Mouse (Mus musculus): ENCODE results near the gene Ankrd13c.
"Not testable (repeated sequence)": the region's sequence is repeated elsewhere in the genome, so short reads cannot be mapped to it uniquely, and the experiment has no call there.

The Ankrd13c gene

DNA sequence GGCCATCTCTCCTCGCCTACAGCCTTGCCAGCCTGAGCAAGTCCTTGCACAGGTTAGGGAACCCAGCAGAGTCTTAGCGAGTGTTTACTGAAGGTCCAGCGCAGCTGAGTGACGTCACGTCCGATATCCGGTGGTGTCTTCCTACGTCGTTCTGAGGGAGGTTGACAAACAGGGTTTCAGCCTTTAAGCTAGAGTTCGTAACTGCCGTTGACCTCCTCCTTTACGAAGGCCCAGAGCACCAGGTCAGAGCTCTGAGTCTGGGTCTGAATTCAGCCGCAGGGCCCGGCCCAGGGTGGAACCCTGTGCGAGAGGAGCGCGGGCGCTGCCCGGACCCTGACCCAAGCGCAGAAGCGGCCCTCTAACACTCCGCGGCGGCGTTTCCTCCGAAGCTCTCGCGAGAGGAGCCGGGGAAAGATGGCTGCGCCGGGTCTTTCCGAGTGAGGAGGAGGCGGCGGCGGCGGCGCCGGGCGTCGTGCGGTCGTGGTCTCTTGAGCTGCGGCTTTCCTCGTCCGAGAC is at the start of gene Ankrd13c:
Gene Ankrd13c, plus strand, starts transcription at position 397 of the 516 bp plus-strand sequence.
- peak; percentile 90 for DNase-seq (ENCODE audit: low spot score)

DNA sequence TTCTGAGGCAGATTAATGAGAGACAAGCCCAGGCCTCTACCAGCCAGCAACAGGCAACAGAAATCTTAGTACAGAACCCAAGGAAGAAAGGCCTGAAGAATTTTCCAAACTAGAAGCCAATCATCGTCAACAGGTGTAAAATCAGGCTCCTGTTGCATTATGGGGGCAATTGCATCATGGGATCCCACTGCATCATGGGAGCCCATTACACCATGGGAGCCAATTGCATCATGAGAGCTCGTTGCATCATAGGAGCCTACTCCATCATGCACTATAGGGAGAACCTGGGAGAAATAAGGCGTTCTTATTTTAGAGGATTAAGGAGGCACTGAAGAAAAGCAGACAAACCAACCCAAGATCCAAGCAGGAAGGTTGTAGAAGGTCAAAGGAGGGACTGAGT is 49.4 kb upstream of the Ankrd13c start:
- DNase-seq (ENCODE audit: low spot score) = no peak

DNA sequence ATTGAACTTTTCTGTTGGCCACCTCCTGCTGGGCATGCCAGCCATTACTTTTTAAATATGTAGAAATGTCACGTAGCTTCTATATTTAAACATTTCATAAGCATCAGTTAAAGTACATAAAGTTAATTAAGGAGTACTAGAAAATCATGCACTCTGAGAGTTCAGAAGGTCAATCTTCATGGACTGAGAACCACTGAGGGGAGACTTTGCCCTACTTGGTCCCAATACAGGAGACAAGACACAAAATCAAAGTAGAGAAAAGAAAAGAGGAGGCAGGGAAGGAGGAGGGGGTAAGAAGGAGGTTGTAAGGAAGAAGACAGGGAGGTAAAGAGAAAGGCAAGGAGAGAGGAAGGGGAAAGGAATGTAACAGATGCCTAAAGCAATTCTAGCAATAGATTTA is 47.1 kb upstream of the Ankrd13c start:
- no peak for DNase-seq (ENCODE audit: low spot score)

DNA sequence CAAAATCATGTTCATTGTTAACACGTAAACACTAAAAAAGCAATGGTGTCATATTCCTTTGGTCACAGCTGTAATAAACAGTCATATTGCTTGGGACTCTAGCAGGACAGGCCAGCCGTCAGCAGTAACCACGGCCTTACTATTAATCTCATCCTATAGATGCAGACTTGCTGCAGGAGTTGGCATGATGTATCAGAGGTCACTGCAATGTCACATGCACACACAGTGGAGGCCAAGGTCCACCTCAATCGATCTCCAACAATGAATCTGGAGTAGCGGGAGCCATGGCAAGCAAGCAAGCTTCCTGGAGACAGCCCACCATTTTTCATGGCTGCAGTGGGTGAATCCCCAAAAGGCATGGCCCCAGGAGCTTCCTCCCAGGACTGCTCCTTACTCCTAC is 45.3 kb upstream of the Ankrd13c start:
- DNase-seq (ENCODE audit: low spot score) = no peak

DNA sequence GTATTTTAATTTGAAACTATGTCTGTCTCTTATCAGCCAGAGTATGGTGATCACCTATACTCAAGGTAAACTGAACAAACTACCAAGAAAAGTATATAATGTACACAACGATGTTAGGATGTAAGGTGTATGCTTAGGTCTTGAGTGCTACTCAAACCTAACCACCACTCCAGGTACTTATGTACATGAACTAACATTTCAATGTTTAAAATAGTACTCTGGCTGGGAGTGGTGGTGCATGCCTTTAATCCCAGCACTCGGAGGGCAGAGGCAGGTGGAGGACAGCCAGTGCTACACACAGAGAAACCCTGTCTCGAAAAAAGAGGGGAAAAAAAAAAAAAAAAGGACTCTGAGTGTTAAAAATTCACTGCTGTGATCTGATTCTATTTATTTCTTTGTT is 38.9 kb upstream of the Ankrd13c start:
- no peak for DNase-seq (ENCODE audit: low spot score)

GRCm38 (mm10) chr3:157910262-157910661 is 36.8 kb upstream of the Ankrd13c start:
- no peak for DNase-seq (ENCODE audit: low spot score)

DNA sequence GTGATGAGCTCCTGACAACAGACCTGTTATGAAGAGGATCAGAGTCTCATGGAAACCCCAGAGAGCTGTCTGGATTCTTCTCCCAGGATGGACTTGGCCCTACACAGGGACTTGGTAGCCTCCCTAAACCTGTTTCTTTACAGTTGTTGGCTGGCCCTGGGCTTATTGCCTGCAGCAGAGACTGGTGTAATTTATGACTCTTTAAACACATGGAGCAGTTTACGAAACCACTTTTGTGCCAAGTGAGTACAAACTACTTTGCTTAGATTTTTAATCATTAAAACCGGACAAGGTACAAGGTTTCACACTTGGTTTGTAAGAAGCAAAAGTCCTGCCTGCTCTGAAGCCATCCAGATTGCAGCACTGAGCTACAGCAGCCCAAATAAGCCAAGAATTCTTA is 34.9 kb upstream of the Ankrd13c start:
- no peak for DNase-seq (ENCODE audit: low spot score)

GRCm38 (mm10) chr3:157916336-157916735 is 30.7 kb upstream of the Ankrd13c start:
- DNase-seq (ENCODE audit: low spot score) = no peak

- DNase-seq (ENCODE audit: low spot score) = no peak
Observed at GRCm38 (mm10) chr3:157921376-157921775, 25.7 kb upstream of the Ankrd13c start.

DNA sequence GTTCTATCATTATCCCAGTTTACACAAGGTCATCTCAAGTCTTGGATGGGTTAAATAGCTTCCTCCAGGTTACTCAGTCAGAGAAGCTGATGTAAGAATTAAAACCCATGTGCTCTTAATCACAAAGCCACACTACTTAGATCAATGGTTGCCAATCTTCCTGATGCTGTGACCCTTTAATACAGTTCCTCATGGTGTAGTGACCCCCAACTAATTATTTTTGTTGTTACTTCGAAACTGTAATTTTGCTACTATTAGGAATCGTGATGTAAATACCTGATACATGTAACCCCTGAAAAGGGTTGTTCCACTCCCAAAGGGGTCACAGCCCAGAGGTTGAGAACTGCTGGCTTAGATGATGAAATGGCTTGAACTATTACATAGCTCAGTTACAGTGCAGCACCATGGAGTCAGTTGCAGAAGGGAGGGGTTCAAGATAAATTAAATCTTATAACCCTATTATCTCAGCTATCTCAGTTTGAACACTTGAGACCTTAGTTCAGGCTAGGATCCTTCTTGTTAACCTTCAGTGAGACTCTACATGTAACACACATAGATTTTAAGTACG is 23.7 kb upstream of the Ankrd13c start:
- no peak for DNase-seq (ENCODE audit: low spot score)

DNA sequence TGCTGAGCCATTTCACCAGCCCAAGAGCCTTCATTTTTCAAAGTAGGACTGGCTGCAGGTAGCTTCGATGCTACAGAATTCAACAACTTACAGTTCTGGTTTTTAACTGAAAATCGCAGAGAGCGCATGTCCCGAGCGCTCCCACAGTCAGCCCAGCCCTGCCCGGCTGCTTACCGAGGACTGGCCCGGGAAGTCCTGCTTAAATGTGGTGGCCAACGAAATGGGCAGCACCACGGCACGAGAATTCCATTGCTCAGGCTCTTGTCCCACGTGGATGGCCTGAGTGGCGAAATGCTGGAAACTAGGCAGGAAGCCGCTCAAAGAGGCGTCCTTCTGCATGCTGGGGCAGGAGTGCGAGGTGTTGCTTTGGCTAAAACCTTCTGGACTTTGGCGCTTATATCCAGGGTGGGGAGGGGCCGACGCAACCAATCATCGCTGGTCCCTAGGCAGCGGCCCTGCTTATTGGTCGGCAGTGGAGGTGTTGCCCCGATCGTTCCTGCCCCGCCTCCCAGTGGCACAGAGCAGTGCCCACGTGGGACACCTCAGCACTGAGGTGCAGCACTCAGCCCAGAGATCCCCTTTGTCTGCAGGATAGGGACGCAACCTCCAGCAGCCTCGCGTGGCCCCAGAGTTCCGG is 22.2 kb upstream of the Ankrd13c start, which contains the start of gene Cth:
Gene Cth, minus strand, starts transcription at position 386 of the 637 bp plus-strand sequence.
- DNase-seq (ENCODE audit: low spot score) = peak; percentile 87

- no peak for DNase-seq (ENCODE audit: low spot score)
Observed at GRCm38 (mm10) chr3:157925706-157926510, 21.1 kb upstream of the Ankrd13c start.

- DNase-seq (ENCODE audit: low spot score) = no peak
Observed at GRCm38 (mm10) chr3:157926761-157927160, 20.3 kb upstream of the Ankrd13c start.

DNA sequence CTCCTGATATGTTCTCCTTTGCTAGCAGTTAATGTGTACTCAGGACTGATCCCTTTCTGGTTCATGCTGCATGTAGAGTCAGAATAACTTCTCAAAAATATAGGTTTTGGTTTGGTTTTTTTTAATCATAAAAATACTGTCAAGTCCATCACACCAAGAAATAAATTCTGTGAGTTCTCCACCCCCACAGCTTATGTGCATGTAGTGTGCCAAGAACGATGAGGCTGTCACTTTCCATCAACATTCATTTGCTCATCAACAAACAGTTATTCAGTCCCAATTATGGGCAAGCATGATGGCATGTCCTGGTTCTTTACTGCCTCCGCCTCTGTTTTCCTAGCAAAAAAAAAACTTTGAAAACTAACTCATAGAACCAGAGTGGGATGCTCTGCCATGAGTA is 18.3 kb upstream of the Ankrd13c start:
- no peak for DNase-seq (ENCODE audit: low spot score)

DNA sequence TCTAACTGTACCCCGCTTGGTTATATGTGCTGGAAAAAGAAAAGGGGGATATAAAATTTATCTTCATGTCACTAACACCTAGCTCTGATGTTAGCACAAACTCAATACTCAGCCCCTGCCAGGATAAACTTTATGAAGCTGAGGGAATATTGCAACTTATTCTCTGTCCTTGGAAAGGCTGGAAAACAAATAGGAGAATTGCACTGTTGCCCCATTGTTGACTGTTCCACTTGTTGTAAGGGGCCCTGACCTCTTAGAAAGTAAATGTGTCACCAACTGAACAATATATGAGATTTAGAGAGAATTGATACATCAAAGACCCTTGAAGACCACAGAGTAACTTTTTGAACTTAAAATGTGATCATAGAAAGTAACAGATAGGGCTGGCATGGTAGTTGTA is 17.6 kb upstream of the Ankrd13c start:
- DNase-seq (ENCODE audit: low spot score) = no peak

- DNase-seq (ENCODE audit: low spot score) = no peak
Observed at GRCm38 (mm10) chr3:157931592-157931991, 15.4 kb upstream of the Ankrd13c start.

DNA sequence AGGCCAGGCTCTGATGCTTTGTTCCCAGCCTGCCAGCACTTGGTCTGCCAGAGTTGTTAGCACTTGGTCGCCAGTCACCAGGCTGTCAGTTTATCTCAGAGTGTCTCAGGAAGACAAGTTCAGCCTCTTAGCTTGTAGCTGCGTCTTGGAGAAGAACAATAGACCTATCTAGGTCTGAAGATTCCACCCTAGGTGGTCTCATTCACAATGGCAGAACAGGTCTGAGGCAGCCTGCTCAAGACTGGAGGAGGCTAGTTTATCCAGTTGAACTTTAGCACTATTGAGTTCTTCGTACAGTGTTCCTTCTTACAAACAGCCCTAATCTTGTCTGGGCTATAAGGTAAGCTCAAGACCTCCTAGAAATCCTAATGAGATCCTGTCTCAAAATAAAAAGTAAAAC is 15.0 kb upstream of the Ankrd13c start:
- DNase-seq (ENCODE audit: low spot score) = no peak

- DNase-seq (ENCODE audit: low spot score) = not testable (repeated sequence)
Observed at GRCm38 (mm10) chr3:157933223-157933622, 13.8 kb upstream of the Ankrd13c start.

DNA sequence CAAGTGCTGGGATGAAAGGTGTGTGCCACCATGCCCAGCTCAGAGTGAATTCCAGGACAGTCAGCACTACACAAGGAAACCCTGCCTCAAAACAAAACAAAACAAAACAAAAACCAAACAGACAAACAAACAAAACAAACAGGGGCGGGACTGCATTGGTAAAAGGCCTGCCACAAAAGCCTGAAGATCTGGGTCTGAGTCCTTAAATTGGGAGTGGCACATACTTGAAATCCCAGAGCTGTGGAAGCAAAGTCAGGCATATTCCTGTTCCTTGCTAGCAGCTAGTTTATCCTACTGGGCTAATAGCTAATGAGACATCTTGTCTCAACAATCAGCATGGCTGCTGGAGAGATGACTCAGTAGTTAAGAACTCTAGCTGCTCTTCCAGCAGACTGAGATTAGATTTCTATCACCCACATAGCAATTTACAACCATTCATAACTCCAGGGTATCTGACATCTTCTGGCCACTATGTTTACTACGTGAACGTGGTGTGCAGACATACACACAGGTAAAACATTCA is 12.7 kb upstream of the Ankrd13c start:
- DNase-seq (ENCODE audit: low spot score) = no peak

- DNase-seq (ENCODE audit: low spot score) = no peak
Observed at GRCm38 (mm10) chr3:157938585-157938984, 8.5 kb upstream of the Ankrd13c start.

DNA sequence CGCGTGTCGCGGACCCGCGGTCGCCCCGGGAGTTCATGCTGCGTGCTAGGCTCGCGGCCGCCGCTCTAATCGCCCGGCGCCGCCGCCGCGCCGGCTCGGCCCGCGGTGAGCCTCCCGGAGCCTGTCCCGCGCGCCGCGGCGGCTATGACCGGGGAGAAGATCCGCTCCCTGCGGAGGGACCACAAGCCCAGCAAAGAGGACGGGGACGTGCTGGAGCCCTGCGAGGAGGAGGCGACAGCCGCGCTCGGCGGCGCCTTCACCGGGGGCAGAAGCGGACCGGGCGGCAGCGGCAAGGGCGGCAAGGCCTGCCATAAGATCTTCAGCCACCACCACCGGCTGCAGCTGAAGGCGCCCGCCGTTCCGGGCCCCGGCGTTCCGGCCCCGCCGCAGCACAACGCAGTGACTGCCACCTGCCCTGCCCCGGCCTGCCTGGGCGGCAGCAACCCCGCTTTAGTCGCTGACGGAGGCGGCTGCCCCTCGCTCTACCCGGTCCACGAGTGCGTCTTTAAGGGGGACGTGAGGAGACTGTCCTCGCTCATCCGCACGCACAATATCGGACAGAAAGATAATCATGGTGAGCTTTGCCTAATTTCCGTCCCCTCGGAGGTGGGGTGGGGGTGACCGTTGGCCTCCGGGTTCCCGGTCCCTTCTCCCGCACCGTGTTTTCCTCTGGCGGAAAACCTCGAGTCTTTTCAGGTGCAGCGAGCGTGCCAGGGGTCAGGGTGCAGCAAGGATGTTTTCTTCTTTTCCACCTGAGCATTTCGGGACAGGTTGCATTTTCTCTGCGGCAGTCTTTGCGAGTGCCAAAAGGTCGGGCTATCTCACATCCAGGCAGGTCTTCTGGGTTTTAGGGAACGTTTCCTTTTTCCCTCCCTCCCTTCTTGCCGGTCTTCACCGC is 593 bp downstream of the Ankrd13c start:
- no peak for DNase-seq (ENCODE audit: low spot score)

GRCm38 (mm10) chr3:157952716-157953115 is 5.7 kb downstream of the Ankrd13c start:
- no peak for DNase-seq (ENCODE audit: low spot score)
